Mouse (Mus musculus) adipocyte (in vitro differentiated cells): ENCODE measurements around the gene Sgtb.

ENCODE experiments used
- DNase-seq: peaks from one replicate; pipeline ENCODE4 v3.0.0-alpha.2; 2016; ENCODE audit warnings: low spot score

Gene Sgtb

DNA sequence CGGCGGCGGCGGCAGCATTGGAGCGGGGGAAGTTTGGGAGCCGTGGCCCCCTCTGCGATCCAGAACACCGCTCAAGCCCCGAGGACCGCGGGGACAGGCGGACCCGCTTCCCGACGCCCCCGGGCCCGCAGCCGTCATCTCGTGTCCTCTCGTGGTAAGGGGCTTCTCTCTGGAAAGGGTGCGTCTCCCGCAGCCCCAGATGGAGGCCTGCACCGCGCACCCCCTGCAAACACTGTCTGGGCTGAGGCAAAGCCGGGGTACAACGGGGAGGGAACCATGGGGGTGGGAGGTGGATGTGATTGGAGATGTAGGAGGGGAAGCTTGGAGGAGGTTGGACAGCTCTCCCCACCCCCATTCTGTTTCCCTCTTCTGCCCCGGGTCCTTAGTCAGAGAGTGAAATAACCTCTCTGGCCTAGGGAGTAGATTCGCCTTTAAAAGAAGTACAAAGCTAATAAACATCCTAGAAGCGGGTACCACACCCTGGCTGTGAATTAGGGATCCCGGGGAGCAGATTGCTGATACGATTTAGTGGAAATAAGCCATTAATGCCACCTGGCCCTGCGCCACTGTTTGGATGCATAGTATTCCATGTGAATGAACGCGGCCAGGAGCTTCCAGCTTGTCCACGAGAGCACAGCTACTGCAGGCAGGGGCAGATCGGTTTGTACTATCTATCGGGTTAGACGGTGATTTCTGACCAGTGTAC lies 428 bp downstream of the Sgtb start:
- DNase-seq: peak; percentile 62

DNA sequence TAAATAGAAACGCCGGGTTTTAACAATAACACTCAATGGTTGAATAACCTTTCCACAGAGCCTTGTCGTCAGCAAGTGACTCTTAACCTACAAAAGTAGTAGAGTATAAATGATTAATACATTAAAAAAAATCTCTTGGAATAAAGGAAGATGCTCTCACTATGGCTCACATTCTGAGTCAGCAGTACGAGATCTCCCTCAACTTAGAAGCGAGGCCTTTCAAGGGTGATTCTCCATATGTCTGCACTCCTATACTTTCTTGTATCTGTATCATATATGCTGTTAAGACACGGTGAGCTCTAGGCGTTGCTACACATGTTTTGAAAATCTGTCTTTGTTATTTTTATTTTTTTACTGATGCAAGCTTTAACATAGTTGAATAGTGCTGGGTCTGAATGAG lies 985 bp downstream of the Sgtb start:
- no peak for DNase-seq

DNA sequence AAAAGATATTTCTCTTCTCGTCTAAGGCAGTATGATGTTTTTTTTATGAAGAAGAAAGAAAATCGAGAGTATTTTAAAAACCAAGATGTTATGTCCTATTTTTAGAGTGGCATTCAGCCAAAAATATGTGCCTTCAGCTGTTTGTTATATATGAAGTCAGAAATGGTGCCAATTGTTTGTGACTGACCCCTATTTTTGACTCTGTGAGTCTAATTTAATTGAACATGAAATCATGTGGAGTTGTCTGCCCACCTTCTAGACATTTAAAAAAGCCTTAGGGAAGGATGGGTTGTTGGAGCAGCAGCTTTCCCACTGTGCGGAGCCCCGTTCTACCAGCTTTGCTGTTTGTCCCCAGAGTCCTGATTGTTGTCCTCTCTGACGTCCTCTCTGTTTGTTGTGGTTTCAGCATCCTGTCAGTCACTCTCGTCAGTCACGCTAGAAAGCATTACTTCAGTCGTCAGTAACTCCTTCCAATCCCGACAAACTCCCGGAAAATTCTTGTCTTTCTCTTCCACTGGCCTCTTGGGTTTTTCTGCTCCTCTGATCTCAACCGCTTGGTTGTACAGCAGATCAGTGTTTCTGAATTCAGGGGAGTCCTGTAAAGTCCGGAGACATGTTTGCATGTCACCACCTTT lies 2.8 kb downstream of the Sgtb start:
- no peak for DNase-seq

DNA sequence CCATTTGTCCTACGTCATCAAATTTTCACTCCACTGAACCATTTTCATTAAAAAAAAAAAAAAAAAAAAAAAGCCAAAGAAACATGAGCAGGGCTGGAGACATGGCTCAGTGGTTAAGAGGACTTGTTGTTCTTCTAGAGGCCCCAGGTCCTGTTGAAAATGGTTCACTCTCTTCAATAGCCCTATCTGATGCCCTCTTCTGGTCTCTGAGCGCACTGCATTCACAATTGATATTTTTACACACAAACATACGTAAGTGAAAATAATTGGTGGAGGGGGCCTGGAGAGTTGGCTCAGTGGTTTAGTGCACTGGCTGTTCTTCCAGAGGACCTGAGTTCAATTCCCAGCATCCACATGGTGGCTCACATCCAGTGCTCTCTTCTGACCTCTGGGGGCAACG lies 4.2 kb downstream of the Sgtb start:
- DNase-seq: no peak

DNA sequence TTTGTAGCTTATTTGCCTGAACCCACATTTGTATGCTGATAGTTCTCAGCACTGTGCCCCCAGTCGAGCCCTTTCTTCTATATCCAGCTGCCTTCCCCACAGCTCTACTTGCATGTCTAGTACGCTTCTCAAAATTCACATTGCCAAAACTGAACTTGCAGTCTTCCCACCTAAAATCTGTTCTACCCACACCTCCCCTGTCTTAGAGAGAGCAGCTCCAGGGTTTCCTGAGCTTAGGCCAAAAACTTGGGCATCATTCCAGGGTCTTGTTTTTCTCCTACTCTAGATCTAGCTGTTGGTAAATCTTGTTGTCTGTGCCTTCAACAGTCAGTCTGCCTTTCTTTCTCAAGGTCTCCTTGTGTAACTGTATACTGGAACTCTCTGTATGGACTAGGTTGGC lies 5.3 kb downstream of the Sgtb start:
- DNase-seq: peak; percentile 54

DNA sequence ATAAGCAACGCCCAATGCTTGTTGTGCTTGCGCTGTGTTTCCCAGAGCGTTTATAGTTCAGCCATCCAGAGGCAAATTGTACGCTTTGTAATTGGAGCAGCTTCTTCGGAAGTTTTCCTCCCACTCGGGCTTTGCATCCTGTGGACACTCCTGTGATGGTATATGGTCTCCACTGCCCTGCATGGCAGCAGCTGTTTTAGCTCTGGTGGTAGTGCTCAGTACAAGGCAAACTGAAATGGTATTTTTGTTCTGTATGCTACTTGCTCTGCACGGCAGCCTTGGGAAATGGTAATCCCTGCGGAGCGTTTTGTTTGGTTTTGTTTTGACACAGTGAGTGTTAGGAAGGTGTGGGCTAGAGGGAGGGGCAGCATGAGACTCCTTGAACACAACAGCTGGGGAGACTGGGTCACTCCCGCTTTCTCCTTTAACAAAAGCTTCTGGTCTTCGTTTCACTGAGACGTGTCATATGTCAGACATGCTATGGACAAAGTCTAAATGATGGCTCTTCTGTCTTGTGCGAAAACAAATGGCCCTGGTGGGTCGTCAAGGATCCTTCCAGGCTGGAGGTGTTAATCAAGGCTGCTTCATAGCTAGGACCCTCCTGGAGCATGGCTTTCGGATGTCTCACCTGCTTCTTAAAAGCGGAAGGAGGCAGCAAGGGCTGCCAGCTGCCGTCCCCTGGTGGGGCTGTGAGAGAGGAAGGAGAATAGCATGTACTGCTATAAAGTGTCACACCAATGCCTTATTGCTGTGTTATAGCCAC lies 12.7 kb downstream of the Sgtb start:
- DNase-seq: no peak

DNA sequence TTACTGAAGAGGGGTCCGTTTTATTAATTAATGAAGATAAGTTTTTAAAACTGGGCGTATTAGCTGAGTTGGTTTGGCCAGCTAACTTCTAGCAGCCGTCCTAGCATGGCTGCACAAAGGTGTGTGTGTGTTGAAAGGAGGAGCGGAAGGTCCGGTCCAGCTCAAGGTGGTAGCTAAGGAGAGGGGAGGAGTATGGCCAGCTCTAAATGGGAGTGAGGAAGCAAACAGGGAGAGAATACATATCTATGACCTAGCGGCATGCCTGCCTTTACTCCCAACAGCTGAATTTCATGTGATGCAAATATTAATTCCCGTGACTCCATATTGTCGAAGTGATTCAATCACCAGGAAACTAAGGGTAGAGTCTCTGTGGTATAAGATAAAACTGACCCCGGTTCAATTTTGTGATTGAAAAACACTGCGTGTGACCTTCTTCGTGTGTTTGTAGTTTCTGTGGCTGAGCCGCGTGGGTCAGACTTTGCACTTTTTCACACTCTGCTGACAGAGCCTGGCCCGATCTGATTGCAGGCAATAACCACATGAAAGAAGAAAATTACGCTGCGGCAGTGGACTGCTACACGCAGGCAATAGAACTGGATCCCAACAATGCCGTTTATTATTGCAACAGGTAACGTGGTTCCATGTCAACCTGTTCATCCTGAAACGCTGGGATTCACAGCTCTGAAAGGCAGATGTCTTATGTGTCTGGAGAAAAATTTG lies 14.3 kb downstream of the Sgtb start:
- no peak for DNase-seq

DNA sequence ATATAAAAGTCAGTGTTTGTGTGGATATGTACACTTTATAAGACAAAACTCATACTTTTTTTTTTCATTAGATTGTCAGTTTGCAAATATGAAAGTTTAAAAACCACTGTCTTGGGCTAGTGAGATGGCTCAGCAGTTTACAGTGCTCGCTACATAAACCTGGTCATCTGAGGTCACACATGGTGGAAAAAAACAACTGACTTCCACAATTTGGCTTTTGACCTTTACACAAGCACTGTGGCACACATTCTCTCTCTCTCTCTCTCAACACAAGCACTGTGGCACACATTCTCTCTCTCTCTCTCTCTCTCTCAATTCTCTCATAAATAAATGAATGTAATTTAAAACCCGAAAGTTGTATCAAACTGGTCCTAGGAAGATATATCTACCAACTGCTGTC lies 23.0 kb downstream of the Sgtb start:
- DNase-seq: peak; percentile 53

DNA sequence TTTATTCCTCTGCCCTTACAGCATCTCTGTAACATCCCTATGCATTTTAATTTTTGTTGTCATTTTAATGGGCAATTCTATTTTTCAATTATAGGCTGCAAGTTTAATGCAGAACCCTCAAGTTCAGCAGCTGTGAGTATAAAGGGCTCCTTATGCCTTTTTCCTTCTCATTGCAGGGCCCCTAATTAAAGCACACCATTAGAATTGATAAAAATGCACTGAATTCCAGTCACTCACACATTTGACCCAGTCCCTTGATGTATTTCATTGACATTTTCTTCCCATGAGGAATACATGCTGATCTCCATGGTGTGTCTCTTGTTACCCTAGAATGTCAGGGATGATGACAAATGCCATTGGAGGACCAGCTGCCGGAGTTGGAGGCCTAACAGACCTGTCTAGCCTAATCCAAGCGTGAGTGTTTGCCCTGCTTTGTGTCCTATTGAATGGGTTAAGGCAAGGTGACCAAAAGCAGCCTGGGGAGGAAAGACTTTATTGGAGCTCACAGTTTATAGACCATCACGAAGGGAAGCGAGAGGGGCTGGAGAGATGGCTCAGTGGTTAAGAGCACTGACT lies 25.1 kb downstream of the Sgtb start:
- no peak for DNase-seq

DNA sequence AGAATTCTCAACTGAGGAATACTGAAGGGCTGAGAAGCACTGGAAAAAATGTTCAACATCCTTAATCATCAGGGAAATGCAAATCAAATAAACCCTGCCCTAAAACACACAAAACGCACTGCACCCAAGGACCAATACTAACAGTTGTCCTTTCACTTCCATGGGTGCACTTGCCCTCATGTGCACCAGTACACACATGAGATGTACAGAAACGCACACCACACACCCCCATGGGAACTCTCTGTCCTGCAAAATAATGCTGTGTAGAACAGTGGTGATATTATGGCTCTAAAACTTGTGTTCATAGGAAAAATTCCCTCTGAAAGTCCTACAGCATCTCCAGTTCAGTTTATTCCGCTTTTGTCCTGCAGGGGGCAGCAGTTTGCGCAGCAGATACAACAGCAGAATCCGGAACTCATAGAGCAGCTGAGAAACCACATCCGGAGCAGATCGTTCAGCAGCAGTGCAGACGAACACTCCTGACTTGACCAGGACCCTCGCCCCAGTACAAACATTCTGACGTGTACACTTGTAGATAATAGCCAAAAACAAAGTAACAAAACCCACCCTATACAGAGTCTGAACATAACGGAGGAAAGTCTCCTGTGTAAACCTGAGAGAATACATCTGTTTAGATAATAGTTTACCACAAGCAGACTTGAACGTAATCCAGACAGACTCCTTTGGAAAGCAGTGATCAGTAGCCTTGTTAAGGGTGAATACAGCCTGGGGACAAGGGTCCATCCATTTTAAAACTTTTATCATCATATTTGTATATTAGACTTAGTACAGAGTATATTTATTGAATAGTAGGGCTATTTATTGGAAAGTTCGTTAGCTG lies 30.0 kb downstream of the Sgtb start:
- DNase-seq: peak; percentile 80

DNA sequence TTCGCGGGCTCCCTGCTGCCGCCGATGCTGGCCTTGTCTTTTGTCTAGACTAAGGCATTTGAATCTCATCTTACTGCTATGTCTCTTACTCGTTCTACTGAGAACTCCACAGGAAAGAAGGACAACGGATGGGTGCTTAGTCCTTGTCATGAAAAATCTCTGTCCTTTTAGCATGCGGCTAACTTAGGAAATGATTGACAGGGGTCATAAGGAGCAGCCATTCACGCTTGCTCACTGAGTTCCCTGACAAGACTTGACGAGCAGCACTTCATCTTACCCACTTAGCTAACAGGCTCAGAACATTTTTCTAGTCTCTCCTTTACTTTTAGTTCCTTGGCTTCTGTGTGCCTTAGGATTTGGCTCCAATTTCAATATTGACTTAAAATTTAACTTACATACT lies 35.3 kb downstream of the Sgtb start:
- no peak for DNase-seq

DNA sequence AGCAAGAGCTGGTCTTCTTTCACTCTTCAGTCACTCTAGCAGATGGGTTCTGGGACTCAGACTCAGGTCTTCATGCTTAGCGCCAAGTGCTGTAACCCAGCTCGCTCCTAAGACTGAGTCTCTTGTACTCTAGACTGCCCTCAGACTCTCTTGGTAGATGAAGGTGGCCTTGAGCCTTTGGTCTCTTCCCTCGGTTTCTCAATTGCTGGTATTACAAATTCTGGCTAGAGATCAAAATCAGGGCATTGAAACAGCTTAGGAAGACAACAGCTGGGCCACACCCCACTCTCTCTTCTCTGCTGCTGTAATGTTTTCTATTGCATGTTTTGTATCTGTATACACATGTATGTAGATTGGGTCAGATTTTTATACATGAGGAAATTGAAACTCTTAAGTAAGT lies 36.1 kb downstream of the Sgtb start:
- DNase-seq: peak; percentile 67

DNA sequence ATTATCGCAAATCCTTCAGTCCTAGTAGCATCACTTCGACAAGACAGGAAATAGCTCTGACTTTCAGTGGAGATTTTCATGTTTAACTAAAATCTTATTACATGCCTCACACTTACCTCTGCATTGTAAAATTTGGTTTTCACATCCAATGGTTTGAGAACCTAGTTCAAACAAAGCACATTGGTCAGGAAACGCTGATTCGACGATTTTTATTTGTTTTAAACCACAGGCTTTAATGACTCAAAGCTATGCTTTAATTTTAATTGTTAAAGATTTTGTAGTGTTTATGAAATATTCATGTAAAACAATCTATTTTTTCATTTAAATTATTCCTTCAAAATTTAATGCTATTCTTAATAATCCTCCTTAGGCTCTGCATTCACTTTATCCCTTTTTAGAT lies 44.6 kb downstream of the Sgtb start:
- no peak for DNase-seq

DNA sequence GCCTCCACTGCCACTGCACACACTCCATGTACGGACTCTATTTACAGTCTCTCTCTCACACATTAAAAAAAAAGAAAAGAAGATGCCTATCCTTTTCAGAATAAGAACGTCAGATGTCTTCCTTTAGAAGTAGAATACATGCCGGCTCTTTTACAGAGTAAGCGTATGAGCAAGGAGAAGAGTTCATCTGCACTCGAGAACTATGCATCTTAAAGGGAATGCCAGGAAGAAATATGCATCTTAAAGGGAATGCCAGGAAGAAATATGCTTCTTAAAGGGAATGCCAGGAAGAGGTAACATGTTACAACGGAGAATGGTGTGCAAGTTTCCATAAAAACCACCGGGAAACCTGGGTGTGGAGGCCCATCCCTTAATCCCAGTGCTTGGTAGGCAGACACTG lies 45.6 kb downstream of the Sgtb start:
- no peak for DNase-seq

DNA sequence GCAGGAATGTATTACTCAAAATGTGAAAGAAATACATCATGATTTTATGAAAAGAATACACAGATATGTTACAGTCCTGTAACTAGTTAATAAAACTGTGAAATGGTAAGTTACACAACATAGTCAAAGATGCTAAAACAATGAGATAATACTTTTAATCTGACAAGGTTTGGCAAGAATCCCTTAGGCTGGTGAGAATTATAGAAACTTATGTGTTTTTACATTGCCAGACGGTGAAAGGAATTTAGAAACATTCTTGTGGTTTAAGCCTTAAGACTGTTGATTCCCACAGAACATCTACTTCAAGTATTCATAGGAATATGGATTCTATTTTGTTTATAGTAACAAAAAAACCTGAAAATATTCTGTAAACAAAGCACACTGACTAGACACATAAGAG lies 46.1 kb downstream of the Sgtb start:
- DNase-seq: no peak

DNA sequence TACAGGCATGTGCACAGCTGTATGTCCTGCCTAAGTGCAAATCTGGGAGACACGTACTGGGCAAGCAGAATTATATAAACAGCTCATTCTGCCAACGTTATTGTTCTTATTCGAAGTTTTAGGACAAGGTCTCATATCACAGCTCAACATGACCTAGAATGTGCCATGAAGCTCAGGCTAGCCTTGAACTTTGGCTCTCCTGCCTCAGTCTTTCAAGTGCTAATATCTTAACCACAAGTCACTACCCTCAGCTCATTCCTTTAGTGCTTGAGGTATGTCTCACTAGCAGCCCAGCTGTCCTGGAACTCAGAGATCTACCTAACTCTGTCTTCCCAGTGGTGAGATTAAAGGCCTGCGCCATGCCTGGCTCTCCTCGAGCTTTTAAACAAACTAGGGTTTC lies 62.2 kb downstream of the Sgtb start:
- no peak for DNase-seq

DNA sequence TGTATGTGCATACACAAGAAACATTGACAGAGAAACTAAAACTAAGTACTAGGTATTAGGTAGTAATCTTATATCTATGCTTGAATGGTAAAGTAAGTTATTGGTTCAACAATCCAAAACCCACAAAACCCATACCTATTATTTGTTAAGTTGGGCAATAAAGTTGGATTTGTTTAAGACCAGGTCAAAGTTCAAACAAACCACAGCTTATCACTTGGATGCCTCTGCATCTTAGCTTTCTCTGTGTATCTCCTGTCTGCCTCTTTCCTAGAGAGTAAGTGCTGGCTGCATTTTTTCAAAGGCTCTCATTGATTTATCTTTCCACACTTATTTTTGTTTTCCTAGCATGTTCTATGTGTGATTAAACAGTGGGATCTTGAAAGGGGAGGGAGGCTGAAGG lies 63.0 kb downstream of the Sgtb start:
- no peak for DNase-seq

DNA sequence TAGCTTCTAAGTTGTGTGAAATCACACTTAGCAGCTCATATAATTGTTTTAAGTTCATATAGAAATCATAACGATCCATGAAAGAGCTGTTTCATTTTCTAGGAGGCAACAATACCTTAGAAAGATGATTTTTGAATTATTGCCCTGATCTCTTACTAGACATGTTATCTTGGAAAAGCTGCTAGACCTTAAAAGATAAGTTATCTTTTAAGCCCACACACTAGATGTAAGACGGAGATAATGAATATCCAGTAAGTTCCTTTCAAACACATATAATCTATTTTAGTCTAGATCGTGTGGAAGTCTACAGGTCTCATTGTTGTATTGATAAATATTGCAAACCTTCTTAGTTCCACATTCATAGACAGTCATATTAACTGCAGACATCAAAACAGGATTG lies 67.3 kb downstream of the Sgtb start:
- DNase-seq: no peak

DNA sequence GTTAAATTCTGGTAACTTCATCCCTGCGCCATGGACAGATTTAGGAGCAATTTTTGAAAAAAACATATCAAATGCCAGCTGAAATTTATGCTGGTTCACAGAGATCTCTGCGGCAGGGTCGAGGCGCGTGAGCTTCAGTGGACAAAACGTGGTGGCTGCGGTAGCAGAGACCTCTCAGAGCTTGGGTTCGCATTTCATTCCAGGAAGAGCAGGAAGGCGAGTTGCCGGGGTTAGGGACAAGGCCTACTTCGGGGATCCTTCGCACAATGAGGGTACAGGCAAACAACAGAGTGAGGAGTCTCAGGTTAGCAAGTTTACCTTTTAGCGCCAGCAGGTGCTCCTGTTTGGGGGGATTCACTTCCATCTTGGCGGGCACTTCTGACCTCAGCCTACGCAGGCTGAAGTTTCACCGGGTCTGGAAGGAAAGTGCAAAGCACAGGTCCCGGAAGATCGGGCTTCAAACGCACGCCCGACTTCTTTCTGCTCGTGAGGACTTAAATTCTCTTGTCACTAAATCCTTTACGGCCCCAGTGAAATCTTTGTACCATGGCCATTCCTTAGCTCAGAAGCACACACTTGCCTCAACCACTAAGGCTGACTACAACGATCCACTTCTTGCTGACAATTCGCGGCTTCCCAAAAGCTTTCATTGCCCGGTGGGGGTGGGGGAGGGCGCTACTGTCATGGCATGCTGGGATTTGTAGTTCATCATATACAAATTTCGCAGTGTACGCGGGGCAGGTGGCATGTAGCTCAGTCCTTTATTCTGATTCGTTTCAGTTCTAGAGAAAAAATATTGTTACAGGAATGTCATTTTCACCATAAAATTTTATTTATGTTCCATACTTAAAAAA lies 68.5 kb downstream of the Sgtb start, which contains the start of gene Trappc13:
TSS of gene Trappc13 (minus strand) at position 674 of the 854 bp plus-strand sequence.
- no peak for DNase-seq

DNA sequence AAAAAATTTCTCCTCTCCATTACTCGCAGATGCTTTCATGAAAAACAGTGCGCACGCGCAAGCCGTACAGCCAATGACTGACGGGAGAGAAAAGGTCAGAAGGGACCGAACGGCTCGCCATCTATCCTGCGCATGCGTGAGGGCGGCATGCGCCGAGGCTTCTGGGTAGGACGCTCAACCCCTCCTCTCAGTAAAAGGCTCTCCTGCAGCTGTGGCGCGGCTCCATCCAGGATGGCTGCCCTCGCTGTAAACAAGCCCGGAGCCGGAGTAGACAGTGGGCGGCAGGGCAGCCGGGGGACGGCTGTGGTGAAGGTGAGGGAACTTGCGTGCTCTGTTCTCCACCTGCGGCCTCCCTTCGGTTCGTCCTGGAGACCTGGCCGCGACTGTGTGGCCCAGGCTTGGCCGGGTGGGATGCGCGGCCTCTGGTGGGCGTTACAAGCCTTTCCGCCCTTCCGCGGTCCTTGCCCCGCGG lies 69.1 kb downstream of the Sgtb start, which contains the start of gene Trim23:
TSS of gene Trim23 (plus strand) at position 148 of the 472 bp plus-strand sequence.
- peak; percentile 99 for DNase-seq
